Mouse (Mus musculus): ENCODE measurements around the gene Tbc1d10b. TPM values are rescaled to one million over a fixed set of nuclear protein-coding genes. Genes with fewer than 3 reads are reported as not detected.
"Not testable (repeated sequence)": the region's sequence is repeated elsewhere in the genome, so short reads cannot be mapped to it uniquely, and the experiment has no call there.

The Tbc1d10b gene
- 92.2 and 99.7 TPM in 2 replicates for total RNA-seq (2017)

- ATAC-seq (ENCODE audit: extremely low read depth, insufficient number of reproducible peaks, low FRiP score, poor library complexity, severe bottlenecking): no peak
Observed at GRCm38 (mm10) chr7:127208295-127208552, at the start of gene Tbc1d10b. Tbc1d10b (minus strand) TSS chr7:127208468.

GRCm38 (mm10) chr7:127256518-127256917, 48.2 kb upstream of the Tbc1d10b start:
- ATAC-seq (ENCODE audit: extremely low read depth, insufficient number of reproducible peaks, low FRiP score, poor library complexity, severe bottlenecking): no peak

GRCm38 (mm10) chr7:127255965-127256364, 47.7 kb upstream of the Tbc1d10b start:
- ATAC-seq (ENCODE audit: extremely low read depth, insufficient number of reproducible peaks, low FRiP score, poor library complexity, severe bottlenecking): no peak

GRCm38 (mm10) chr7:127255008-127255407, 46.7 kb upstream of the Tbc1d10b start:
- no peak for ATAC-seq (ENCODE audit: extremely low read depth, insufficient number of reproducible peaks, low FRiP score, poor library complexity, severe bottlenecking)

DNA sequence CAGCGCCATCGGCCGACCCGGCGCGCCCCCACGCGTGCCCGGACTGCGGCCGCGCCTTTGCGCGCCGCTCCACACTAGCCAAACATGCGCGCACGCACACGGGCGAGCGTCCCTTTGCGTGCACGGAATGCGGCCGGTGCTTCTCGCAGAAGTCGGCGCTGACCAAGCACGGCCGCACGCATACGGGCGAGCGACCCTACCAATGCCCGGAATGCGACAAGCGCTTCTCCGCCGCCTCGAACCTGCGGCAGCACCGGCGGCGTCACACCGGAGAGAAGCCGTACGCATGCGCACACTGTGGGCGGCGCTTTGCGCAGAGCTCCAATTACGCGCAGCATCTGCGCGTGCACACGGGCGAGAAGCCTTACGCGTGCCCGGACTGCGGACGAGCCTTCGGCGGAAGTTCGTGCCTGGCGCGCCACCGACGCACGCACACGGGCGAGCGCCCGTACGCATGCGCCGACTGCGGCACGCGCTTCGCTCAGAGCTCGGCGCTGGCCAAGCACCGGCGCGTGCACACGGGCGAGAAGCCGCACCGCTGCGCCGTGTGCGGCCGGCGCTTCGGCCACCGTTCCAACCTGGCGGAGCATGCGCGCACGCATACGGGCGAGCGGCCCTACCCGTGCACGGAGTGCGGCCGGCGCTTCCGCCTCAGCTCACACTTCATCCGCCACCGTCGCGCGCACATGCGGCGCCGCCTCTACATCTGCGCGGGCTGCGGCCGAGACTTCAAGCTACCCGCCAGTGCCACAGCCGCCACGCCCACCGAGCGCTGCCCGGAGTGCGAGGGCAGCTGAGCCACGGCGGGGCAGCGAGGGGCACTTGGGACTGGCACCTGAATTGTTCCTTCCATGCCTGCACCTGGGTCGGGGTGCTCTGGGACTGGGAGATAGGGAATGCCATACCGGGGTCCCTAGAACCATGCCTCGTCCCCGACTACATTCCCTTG, 45.8 kb upstream of the Tbc1d10b start:
- peak; percentile 88 for ATAC-seq (ENCODE audit: extremely low read depth, insufficient number of reproducible peaks, low FRiP score, poor library complexity, severe bottlenecking)

DNA sequence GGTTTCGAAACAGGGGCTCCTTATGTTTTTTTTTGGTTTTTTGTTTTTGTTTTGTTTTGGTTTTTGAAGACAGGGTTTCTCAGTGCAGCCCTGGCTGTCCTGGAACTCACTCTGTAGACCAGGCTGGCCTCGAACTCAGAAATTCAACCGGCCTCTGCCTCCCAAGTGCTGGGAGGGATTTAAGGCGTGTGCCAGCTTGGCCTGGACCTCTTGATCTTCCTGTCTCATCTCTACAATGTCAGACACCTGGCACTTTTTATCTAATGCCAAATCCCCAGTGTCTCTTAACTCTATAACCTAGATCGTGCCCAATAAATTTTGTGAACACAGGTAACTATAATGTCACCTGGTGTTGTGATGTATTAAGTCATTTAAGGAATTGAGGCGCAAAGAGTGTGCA, 45.1 kb upstream of the Tbc1d10b start:
- ATAC-seq (ENCODE audit: extremely low read depth, insufficient number of reproducible peaks, low FRiP score, poor library complexity, severe bottlenecking): no peak

- ATAC-seq (ENCODE audit: extremely low read depth, insufficient number of reproducible peaks, low FRiP score, poor library complexity, severe bottlenecking): 0 out of 2 replicates have a peak, but pooled peaks have one; percentile 27
Observed at GRCm38 (mm10) chr7:127252414-127252813, 44.1 kb upstream of the Tbc1d10b start.

GRCm38 (mm10) chr7:127250511-127250910, 42.2 kb upstream of the Tbc1d10b start:
- not testable (repeated sequence) for ATAC-seq (ENCODE audit: extremely low read depth, insufficient number of reproducible peaks, low FRiP score, poor library complexity, severe bottlenecking)

DNA sequence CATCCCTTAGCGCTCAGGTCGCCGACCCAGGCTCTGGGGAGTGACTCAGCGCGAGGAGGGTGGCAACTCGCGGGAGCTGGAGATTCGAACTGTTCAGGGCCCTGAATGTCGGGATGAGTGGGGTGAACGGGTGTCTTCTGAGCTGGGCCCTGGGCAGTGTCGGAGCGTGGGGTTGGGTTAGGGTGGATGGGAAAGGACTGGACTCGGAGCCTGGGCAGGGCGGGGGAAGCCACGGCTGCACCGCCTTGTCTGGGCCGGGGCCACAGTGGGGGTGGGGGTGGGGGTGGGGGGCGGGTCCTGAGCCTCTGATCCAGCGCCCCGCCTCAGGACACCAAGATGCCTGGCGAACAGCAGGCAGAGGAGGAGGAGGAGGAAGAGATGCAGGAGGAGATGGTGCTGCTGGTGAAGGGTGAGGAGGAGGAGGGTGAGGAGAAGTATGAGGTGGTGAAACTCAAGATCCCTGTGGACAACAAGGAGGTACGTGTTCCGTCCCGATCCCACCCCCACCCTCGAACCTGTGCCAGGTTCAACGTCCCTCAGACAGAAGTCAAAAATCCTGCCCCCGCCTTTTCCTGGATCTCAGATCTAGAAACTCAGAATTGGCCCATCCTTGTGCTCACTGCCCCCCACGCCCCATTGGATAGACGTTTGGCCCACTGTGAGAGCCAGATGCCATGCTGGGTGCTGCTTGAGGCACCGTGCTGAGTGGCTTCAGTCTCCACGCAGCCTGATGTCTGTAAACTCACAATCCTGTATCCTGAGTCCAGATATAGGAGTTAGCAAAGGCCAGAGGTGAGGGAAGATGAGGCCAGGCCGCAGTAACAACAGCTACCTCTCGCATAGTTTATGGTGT, 36.6 kb upstream of the Tbc1d10b start:
- ATAC-seq (ENCODE audit: extremely low read depth, insufficient number of reproducible peaks, low FRiP score, poor library complexity, severe bottlenecking): 0 out of 2 replicates have a peak, but pooled peaks have one; percentile 4

DNA sequence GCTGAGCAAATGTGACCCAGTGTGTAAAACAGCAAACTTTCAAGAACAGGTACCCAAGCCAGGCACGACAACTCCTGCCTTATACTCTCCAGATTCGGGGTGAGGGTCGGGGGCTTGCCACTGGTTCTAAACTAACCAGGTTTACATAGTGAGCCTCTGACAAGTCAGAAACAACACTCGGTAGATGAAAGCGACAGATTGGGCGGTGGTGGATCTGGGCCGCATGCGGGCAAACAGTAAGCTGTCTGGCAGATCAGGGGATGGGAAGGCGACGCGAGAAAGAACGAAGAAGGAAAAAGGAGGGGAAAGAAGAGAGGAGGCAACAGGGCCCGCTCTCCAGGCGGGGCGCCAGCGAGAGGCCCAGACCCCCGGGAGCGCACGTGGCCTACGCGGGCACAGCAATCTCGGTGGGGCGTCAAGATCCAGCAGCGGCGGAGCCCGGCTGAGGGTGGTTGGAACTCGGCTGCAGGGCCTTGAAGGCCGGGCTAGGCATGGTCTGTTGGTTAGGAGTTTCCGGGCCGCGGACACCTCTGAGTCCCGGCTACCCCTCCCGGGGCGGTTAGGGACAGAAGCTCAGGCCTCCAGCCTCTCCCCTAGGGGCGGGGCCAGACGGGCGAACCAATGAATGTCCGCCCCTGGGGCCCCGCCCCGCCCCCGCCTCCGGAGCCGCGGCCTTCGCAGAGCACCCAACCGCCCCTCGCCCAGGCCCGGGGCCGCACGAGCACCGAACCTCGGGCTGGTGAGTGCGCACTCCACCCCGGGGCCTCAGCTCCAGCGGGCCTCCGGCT, 35.8 kb upstream of the Tbc1d10b start, which contains the start of gene Zfp771:
TSS of gene Zfp771 (plus strand) at position 405 of the 788 bp plus-strand sequence.
- peak; percentile 91 for ATAC-seq (ENCODE audit: extremely low read depth, insufficient number of reproducible peaks, low FRiP score, poor library complexity, severe bottlenecking)

GRCm38 (mm10) chr7:127243361-127243867, 35.1 kb upstream of the Tbc1d10b start:
- ATAC-seq (ENCODE audit: extremely low read depth, insufficient number of reproducible peaks, low FRiP score, poor library complexity, severe bottlenecking): no peak

DNA sequence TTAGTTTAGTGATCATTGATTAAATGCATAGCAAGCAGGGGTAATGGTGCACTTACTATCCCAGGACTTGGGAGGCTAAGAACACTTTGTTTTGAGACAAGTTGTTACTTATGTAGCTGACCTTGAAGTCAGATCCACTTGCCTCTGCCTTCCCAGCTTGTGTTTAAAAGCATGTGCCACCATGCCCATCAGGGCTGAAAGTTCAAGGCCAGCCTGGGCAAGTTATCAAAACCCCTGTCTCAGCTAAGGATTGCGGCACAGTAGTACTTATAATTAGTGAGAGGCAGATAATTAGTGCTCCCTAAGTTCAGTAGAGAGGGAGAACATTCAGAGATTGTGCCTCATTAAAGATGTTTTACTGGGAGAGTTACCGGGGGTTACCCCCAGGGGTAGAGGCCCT, 26.5 kb upstream of the Tbc1d10b start:
- no peak for ATAC-seq (ENCODE audit: extremely low read depth, insufficient number of reproducible peaks, low FRiP score, poor library complexity, severe bottlenecking)

DNA sequence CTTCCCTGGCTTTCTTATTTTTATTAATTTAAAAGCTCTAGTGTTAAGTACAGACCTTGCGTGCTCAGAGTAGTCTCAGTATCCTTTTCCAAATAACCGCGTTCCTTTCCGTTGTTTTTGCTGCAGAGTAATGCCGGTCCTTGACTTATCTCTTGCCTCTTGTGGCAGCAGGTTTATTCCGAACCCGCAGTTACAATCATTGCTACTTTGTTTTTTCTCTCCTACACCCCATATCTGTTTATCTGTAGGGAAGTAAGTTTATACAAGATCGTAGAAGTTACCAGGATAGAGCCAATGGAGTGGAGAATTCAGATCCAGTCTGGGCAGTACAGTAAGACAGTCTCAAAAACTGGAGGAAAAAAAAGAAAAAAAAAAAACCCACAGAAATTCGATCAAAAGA, 25.5 kb upstream of the Tbc1d10b start:
- no peak for ATAC-seq (ENCODE audit: extremely low read depth, insufficient number of reproducible peaks, low FRiP score, poor library complexity, severe bottlenecking)

- no peak for ATAC-seq (ENCODE audit: extremely low read depth, insufficient number of reproducible peaks, low FRiP score, poor library complexity, severe bottlenecking)
Observed at GRCm38 (mm10) chr7:127233368-127233749, 25.1 kb upstream of the Tbc1d10b start.

DNA sequence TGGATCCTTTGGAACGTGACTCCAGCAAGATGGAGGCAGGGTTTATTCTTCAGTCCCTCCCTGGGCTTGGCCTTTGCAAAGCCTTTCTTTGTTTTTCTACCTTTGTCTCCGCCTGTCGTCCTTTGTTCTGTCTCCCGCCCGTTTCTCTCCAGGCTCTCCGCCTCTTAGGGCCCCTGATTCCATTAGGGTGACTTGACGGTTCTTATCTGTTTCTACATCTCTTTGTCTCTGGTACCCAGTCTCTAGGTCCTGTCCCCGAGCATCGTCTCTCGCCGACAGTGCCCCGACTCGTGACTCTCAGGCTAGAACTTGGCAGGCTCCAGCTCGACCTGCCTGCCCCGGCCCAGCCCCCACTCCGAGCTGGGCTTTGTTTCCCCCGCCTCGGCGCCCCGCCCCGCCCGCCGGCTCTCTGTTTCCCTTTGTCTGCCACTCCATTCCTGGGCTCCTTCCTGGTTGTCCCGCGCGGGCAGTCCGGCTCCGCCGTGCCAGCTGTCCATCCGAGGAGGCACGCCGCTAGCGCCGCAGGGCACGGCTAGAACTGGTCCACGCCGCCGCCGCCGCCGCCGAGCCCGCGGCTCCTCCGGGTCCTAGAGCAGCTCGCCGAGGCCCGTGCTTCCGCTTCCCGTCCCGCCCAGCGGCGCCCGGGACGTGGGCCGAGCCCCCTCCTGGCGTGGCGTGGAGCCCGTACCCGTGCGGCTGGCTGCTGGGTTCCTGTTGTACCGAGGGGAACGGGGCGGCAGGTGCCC, 24.5 kb upstream of the Tbc1d10b start, which contains the start of the genes Zfp553 and Sept1:
TSS of gene Zfp553 (plus strand) at position 440 of the 746 bp plus-strand sequence.
TSS of gene Sept1 (minus strand) at position 509 of the 746 bp plus-strand sequence.
- peak; percentile 54 for ATAC-seq (ENCODE audit: extremely low read depth, insufficient number of reproducible peaks, low FRiP score, poor library complexity, severe bottlenecking)

DNA sequence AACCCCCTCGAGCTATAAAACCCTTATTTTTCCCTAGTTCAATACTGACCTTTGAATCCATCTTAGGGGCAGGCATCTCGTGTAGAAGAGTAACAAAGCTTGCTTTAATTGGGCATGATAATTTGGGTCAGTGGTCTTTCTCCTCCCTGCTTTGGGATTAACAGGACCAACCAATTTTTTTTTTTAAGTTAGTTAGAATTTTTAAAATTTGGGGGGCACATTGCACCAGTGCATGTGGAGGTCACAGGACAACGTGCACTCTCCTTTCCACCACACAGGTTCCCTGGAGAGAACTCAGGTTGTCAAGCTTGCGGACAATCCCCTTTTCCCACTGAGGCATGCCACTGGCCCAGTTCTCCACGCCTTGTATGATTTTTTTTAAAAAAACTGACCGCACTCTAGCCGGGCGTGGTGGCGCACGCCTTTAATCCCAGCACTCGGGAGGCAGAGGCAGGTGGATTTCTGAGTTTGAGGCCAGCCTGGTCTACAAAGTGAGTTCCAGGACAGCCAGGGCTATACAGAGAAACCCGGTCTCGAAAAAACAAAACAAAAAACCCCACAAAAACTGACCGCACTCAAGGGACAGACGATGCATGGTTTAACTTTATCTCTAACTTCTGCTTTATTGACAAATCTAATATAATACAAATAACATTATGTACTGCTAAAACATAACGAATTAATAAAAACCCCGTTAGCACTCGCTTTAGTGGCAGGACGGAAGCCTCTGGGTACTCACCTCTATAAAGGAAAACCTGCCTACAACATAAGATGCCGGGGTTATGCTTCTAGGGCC, 23.8 kb upstream of the Tbc1d10b start:
- no peak for ATAC-seq (ENCODE audit: extremely low read depth, insufficient number of reproducible peaks, low FRiP score, poor library complexity, severe bottlenecking)

- no peak for ATAC-seq (ENCODE audit: extremely low read depth, insufficient number of reproducible peaks, low FRiP score, poor library complexity, severe bottlenecking)
Observed at GRCm38 (mm10) chr7:127231376-127231775, 23.1 kb upstream of the Tbc1d10b start.

Measured in neutrophil, adult 5-6 weeks (primary cell).